Mouse (Mus musculus) central nervous system, embryonic 14 days (tissue): ENCODE results near the gene Ppp1ca. TPM values are rescaled to one million over a fixed set of nuclear protein-coding genes. Genes with fewer than 3 reads are reported as not detected.

ENCODE experiments used
- polyA plus RNA-seq: library from polyadenylated mRNA; depleted of rRNA; stranded (reverse); fragments of >200 nt; gene quantifications from 2 replicates; pipeline ENCODE4 v1.2.3, GENCODE M21; 2012; rRNA removed

Gene Ppp1ca
- polyA plus RNA-seq = 403 and 409 TPM in 2 replicates

DNA sequence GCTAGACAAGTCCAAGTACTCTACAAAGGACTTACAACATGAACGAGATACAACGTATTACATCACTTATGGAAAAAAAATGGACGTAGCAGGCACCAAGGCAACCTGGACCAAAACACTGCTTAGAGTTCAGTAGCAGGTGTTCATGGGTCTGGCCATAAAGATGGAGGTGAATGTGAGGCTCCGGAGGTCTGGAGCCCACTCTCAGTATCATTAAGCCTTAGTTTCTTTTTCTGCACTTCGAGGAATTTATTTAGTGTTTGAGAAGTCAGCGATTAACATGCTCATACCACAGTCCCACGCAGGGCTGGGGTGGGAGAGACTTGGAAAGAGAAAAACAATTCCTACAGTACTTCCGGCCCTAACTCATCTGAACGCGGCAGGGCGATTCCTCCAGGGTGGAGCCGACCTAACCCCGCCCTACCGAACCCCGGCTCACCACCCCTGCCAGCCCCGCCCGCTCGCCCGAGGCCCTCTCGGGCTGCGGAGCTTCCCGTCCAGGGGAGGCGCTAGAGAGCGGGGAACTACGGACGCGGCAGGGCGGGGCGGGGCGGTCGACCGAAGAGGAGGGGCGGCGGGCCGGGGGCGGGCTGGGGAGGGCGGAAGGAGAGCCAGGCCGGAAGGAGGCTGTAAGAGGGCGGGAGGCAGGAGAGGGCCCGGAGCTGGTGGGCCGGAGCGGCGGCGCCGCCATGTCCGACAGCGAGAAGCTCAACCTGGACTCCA, at the start of gene Ppp1ca:
Ppp1ca (plus strand) TSS at position 538 of the 723 bp plus-strand sequence.

DNA sequence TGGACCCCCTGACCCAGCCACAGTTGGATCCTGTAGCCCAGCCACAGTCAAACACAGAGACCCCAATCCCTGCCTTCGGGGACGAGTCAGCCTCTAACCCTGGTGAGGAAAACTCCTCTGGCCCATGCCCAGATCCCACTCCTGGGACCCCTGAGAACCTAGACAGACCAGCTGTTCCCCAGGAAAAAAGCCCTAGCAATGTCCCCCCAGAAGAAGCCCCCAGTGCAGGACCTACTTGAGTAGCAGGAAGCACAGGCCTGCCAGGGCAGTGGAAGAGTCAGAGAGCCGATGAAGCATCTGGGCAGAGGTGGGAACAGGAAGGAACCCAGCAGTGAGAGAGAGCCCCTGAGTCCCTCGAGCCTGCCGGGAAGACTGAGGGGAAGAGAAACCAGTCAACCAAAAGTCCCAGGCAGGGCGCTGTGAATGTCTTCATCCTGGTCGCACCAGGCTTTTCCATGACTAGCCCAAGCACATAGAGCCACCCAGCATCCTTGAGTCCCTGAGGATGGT, 48.1 kb upstream of the Ppp1ca start, which contains the start of gene Cabp4:
Cabp4 (minus strand) TSS at position 275 of the 510 bp plus-strand sequence.

DNA sequence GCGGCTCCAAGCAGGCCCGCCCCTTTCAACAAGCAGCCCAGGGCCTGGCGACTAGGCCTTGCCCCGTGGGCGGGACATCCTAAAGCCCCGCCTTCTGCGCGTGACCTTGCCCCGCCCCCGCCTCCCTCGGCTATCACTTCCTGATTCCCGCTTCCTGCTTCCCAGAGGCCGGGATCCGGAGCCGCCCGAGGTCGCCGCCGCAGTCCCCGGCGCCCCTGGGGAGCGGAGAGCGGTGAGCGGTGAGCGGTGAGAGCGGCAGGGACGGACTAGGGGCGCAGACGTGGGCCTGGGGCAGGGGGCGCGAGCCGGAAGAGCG, 43.4 kb upstream of the Ppp1ca start, which contains the start of gene Coro1b:
Coro1b (plus strand) TSS at position 129 of the 316 bp plus-strand sequence.

DNA sequence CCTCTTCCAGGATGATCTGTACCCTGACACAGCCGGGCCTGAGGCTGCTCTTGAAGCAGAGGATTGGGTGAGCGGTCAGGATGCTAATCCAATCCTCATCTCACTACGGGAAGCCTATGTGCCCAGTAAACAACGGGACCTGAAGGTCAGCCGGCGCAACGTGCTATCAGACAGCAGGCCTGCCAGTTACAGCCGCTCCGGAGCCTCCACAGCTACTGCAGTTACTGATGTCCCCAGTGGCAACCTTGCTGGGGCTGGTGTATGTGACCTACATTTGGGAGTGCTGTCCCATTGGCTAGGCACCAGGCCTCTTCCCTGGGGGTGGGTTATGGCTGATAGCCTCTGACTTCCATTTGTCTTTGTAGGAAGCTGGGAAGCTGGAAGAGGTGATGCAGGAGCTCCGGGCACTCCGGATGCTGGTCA, 38.6 kb upstream of the Ppp1ca start, which contains the start of gene Ptprcap:
Ptprcap (plus strand) TSS at position 373 of the 423 bp plus-strand sequence.

DNA sequence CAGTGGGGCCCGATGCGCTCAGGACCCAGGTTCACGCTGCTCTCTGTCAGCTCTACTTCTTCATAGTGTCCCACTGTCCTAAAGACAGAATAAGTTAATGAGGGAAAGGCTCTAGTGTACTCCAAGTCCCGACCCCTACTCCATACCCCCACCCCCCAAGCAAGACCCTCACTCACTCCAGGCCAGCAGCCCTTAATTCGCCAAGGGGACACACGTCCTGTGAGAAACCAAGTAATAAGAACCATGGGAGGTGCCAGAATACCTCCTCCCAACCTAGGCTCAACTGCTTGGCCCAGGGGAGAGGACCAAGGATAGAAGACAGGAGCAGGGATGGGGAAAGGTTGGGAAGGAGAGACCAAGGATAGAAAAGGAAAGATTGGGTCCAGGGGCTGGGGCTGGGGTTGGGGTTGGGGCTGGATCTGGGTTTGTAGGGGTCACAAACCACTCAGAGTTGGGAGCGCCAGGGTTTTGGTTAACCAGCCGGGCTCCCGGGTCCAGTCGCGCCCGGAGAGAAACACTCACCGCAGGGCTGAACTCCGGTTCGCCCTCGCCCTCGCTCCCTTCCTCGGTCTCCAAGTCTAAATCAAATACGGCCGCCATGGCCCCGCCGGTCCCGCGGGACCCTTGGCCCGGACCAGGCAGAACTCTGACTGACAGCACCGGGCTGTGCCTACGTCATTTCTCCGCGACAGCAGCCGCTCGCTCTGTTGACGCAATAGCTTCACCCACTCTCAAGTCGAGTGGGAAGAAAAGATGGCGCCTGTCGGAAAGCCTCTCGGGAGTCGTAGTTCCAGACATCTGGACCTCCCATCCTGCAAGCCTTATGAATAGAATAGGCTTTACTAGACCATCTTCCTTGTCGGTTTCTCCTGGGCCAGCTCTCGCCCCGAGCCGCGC, 29.0 kb upstream of the Ppp1ca start, which contains the start of gene Rps6kb2:
Rps6kb2 (minus strand) TSS at position 709 of the 897 bp plus-strand sequence.

DNA sequence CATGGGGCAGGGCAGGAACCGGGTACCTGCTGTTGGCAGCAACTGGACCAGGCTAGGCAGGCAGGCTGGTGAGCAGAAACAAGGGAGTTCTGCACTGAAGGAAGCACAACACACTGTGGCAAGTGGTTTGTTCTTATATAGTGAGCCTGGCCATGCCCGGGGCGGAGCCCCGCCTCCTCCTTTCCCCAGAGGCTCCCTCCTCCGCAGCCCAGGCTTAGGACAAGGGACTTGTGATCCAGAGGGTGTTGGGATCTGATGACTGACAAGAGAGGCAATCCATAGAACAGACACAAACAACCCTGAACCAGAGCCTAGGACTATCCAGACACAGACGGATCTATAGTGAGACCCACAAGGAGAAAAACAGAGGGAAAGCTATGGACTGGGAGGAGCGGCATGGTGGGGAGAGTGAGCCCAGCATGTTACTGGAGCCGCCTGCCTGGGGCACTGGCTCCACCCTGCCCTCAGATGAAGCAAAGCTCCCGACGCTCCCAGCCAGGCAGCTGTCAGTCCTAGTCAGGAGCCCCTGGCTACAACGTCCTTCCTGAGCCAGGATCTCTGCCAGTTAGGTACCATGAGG, 16.4 kb upstream of the Ppp1ca start, which contains the start of gene Carns1:
Carns1 (minus strand) TSS at position 112 of the 580 bp plus-strand sequence.

DNA sequence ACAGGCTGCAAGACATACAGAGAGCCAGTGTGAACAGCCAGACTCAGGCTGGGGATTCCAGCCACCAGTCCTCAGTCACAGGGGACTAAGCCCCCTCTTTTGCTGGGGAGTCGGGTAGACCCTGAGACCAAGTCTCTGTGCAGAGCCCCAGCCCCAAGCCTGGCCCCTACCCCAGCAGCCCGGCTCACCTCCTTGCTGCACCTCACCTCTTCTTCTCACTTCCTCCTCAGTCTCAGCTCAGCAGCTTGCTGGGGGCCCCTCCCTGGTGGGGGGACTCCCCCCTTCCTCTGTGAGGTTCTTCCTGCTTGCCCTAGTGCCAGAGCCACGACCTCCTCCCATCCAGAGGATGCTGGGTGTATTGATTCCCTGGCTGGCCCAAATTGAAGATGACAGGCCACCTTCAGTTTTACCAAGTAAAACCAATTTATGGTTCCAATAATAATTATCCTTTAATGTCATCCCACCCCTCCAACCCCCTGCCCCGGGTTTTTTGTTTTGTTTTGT, 982 bp upstream of the Ppp1ca start, which contains the start of gene Tbc1d10c:
Tbc1d10c (minus strand) TSS at position 454 of the 504 bp plus-strand sequence.

DNA sequence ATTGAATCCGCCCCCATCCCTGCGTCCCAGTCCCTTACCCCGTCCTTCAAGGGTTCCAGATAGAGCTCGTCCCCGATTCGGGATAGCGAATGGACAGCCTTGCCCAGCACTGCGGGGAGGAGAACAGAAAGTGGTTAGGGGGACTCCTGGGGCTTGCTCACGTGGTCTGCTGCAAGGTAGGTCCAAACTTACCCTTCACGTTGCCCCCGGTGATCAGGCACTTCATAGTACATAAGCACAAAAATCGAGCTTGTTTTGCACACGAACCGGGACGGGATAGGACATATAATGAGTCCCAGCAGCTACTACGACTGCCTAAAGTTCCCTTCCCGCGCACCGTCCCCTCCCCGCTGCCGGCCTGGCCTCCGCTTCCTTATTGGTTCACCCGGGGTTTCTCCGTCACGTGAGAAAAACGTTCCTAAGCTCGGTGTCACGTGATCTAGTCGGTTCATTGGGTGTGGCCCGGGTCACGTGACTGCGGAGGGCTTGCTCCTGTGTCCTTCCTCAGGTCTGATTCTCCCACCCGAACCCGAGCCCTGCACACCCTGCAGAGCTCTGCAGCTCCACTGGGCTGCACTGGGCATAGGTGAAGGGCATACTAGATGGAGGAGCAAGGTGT, 9.5 kb downstream of the Ppp1ca start, which contains the start of gene Rad9a:
Rad9a (minus strand) TSS at position 372 of the 619 bp plus-strand sequence.

DNA sequence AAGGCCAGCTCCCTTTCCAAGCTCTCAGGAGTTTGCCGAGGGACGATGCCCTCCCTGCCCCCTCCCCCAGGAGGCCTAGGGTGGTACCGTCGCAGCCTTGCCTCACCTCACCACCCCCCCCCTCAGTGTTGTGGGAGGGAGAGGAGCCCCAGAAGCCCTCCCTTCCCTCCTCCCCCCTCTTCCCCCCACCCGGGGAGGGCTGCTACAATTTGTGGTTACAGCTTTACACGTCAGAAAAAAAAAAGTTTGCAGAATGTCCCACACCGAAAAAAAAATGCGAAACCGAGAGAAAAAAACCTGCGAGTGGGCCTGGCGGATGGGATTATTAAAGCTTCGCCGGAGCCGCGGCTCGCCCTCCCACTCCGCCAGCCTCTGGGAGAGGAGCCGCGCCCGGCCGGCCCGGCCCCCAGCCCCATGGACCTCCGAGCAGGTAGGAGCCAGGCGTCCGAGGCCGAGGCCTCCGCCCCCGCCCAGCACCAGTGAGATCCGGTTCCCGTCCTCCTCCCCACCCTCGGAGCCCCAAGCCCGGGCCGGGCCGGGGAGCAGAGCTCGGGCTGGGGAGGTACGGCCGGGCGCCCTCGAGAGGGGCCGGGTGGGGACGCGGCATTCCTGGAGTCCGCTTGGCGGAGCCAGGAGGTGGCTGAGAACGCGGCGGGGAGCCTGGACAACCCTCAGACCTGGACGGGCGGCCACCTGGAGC, 22.4 kb downstream of the Ppp1ca start, which contains the start of the genes Clcf1 and AC109138.7:
Clcf1 (plus strand) TSS at position 168 of the 700 bp plus-strand sequence.
AC109138.7 (plus strand) TSS at position 287 of the 700 bp plus-strand sequence.

DNA sequence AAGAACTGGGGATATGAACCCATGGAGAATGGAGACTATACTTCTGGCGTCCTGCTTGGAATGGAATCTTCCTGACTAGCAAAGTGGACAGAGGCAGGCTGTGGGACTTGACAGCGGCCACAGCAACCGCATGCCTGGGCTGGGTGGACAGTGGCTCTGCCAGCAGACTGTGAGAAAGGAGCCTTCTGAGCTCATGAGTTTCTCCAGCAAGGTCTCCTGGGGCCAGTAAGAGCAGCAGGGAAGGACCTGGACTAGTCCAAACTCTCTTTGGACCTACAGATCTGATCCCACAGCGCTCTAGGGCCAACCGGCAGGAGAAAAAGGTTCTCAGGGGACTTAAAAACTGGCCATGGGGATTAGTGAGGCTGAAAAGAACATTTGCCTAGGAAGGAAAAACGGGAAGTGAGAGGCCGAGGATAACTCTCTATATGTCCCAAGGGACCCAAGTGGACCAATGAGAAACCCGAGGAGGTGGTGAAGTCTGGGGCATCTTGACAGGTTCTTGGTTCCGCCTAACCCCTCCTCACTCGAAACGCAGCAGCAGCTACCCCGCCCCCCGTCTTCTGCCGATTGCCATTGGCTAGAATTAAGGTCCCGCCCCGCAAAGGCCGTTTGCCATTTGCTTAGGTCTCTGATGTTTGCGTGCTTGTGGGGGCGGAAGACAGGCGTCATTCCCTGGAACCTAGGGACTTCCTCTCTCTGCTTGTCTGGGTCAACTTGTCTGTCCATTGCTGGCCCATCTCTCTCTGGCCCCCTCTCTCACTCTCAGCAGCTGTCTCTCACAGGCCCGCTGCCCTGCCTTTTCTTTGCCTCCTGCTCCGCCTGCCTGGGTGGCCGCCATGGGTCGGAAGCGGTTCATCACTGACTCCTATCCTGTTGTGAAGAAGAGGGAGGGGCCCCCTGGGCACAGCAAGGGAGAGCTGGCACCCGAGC, 39.7 kb downstream of the Ppp1ca start, which contains the start of gene Pold4:
Pold4 (plus strand) TSS at position 647 of the 933 bp plus-strand sequence.

Other genes with a start within 250 kb of the Ppp1ca start
- 0.05 TPM in 1 of 2 replicates, not detected in the other for gene Aldh3b3, start 233.4 kb upstream of the Ppp1ca start, polyA plus RNA-seq
- 0.32 and 1.8 TPM in 2 replicates for gene Aldh3b2, start 219.7 kb upstream of the Ppp1ca start, polyA plus RNA-seq
- gene Acy3, start 205.5 kb upstream of the Ppp1ca start, polyA plus RNA-seq = 2.3 and 3.3 TPM in 2 replicates
- 0.05 and 0.21 TPM in 2 replicates for gene Tbx10, start 199.3 kb upstream of the Ppp1ca start, polyA plus RNA-seq
- gene Nudt8, start 191.5 kb upstream of the Ppp1ca start, polyA plus RNA-seq = 14.7 and 17.5 TPM in 2 replicates
- gene Gm49405, start 191.4 kb upstream of the Ppp1ca start, polyA plus RNA-seq = 9.0 and 9.6 TPM in 2 replicates
- gene Doc2g, start 188.8 kb upstream of the Ppp1ca start, polyA plus RNA-seq = 23.9 and 25.6 TPM in 2 replicates
- 172 and 187 TPM in 2 replicates for gene Ndufv1, start 179.3 kb upstream of the Ppp1ca start, polyA plus RNA-seq
- 226 and 263 TPM in 2 replicates for gene Gstp1, start 154.1 kb upstream of the Ppp1ca start, polyA plus RNA-seq
- gene Gstp2, start 146.0 kb upstream of the Ppp1ca start, polyA plus RNA-seq = 1.2 and 5.2 TPM in 2 replicates
- 0.38 TPM in 1 of 2 replicates, not detected in the other for gene Gstp3, start 132.5 kb upstream of the Ppp1ca start, polyA plus RNA-seq
- not detected in 2 replicates for gene Cabp2, start 110.5 kb upstream of the Ppp1ca start, polyA plus RNA-seq
- 51.1 and 56.1 TPM in 2 replicates for gene Cdk2ap2, start 94.9 kb upstream of the Ppp1ca start, polyA plus RNA-seq
- gene Pitpnm1, start 92.1 kb upstream of the Ppp1ca start, polyA plus RNA-seq = 112 and 116 TPM in 2 replicates
- 122 and 129 TPM in 2 replicates for gene Aip, start 66.2 kb upstream of the Ppp1ca start, polyA plus RNA-seq
- 0.05 and 0.06 TPM in 2 replicates for gene Gpr152, start 52.3 kb upstream of the Ppp1ca start, polyA plus RNA-seq
- gene Cabp4, start 48.0 kb upstream of the Ppp1ca start, polyA plus RNA-seq = 0.03 and 0.05 TPM in 2 replicates
- gene Coro1b, start 43.4 kb upstream of the Ppp1ca start, polyA plus RNA-seq = 245 and 266 TPM in 2 replicates
- 1.6 and 2.9 TPM in 2 replicates for gene Ptprcap, start 38.5 kb upstream of the Ppp1ca start, polyA plus RNA-seq
- gene Rps6kb2, start 28.7 kb upstream of the Ppp1ca start, polyA plus RNA-seq = 75.7 and 77.5 TPM in 2 replicates
- 3.6 and 4.1 TPM in 2 replicates for gene Carns1, start 16.6 kb upstream of the Ppp1ca start, polyA plus RNA-seq
- 2.0 and 3.4 TPM in 2 replicates for gene Tbc1d10c, start 781 bp upstream of the Ppp1ca start, polyA plus RNA-seq
- 39.4 and 40.6 TPM in 2 replicates for gene Rad9a, start 9.6 kb downstream of the Ppp1ca start, polyA plus RNA-seq
- gene Clcf1, start 22.2 kb downstream of the Ppp1ca start, polyA plus RNA-seq = 2.9 and 7.3 TPM in 2 replicates
- 1.2 TPM in 1 of 2 replicates, not detected in the other for gene AC109138.7, start 22.3 kb downstream of the Ppp1ca start, polyA plus RNA-seq
- gene Pold4, start 39.8 kb downstream of the Ppp1ca start, polyA plus RNA-seq = 28.6 and 30.9 TPM in 2 replicates
- gene Ssh3, start 77.1 kb downstream of the Ppp1ca start, polyA plus RNA-seq = 50.7 and 62.1 TPM in 2 replicates
- gene Ankrd13d, start 91.1 kb downstream of the Ppp1ca start, polyA plus RNA-seq = 43.2 and 50.9 TPM in 2 replicates
- gene Grk2, start 114.2 kb downstream of the Ppp1ca start, polyA plus RNA-seq = 107 and 108 TPM in 2 replicates
- 80.2 and 85.5 TPM in 2 replicates for gene Kdm2a, start 206.2 kb downstream of the Ppp1ca start, polyA plus RNA-seq
- gene Rhod, start 247.4 kb downstream of the Ppp1ca start, polyA plus RNA-seq = 5.3 and 9.9 TPM in 2 replicates